Mouse (Mus musculus) thymus, postnatal 10 days (tissue): Measurements from ENCODE around the gene Phactr1.

ENCODE experiments used
- DNase-seq, 2 experiments: peaks; one replicate each; pipeline ENCODE4 v3.0.0; 2021; ENCODE audit warnings: low spot score in 2 of 2

Gene Phactr1

DNA sequence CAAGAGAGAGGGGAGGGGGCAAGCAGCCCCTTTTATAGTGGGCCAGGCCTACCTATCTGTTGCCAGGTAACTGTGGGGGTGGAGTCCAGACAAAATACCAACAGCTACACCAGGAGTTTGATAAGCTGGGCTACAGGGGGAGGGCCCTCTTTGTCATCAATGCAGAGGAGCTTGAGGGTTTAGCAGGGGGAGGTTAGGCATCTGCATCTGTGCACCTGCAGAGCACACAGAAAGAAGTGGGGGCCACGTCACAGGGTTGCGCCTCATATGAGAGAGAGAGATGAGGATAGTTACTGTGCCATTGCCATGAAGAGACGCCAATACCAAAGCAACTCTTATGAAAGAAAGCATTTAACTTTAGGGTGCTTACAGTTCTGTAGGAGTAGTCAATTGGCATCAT, 496.3 kb downstream of the Phactr1 start:
- DNase-seq, result no peak

DNA sequence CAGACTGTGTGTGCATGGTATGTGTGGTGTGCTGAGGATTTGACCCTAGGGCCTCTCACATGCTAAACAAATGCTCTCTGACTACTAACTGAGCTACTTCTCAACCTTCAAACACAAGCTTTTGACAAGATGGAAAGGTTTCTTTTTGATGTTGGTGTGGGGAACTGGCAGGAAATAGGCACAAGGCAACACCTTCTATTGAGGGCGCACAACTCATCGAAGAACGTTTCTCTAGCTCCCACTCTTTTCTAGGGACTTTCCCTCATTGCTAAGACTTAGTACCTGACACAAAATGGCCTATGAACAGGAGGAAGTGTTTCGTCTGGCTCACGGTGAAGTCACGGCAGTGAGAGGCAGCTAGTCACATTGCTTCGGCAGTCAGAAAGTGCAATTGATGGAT, 496.9 kb downstream of the Phactr1 start:
- DNase-seq, result no peak

DNA sequence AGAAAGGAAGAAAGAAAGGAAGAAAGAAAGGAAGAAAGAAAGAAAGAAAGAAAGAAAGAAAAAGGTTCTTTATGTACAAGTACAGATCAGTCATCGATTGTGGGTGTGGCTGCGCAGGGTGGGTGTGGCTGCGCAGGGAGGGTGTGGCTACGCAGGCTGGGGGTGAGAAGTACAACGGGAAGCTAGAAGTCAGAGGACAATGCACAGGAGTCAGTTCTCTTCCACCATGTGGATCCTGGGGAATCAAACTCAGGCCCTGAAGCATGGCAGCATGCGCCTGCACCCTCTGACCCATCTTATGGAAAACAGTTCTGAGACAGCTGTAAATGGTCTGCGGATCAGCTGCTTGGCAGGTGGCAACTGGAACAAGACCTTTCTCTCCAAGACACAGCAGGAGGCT, 500.7 kb downstream of the Phactr1 start:
- DNase-seq, result no peak

DNA sequence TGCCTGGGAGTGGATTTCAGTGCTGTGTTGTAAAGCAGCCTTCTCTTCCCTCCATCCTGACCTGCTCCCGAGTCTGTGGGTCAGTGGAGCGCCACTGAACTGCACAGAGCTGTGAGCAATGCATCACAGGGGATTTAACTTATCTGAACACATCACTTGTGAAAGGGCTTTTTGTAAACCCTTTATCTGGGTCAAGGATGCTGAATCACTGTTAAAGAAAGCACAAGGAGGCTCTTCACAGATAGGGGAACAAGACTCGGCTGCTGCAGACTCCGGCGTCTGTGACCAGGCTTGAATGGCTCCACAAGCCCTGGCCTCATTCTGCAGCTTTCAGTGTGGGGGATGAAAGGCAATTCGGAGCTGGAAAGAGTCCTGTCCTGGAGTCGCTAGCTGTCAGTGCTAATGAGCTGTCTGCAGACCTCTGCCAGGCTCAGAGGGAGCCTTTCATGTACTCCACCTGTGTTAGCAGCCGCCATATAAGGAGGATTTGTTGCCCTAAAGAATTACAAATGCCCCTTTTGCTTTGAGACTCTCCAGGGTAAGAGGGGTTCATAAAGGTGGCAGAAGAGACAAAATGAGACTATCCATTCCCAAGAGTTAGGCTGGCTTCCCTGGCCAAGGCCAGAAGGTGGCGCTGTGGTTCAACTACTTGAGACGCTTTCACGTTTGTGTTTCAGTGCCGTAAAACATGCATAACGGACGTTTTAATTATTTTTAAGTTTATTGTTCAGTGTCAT, 502.2 kb downstream of the Phactr1 start:
- DNase-seq, result peak; percentile 43 to 89

DNA sequence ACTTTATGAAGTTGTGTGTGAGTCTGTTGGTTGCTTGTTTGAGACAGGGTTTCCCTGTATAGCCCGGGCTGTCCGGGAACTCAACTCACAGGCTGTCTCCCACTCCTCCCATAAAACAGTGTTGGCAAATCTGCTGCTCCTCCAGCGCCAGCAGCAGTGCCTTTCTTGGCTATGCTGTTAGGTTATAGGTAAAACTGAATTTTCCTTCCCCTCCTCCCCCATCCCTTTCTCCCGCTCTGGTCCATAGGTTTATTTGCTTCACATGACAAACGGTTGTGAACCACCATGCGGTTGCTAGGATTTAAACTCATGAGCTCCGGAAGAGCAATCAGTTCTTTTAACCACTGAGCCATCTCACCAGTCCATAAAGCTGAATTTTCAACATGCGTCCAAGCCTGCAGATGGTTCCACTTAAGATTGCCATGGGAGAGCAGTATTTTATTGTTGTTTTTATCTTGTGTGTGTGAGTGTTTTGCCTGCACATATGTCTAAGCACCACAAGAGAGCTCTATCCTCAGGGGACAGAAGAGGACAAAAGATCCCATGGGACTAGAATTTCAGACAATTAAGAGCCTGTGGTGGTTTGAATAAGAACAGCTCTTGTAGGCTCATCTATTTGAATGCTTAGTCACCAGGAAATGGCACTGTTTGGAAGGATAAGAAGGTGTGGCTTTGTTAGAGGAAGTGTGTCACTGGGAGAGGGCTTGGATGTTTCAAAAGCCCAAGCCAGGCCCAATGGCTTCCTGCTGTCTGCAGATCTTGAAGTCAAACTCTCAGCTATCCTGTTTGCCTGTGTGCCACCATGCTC, 503.0 kb downstream of the Phactr1 start:
- DNase-seq, result no peak

DNA sequence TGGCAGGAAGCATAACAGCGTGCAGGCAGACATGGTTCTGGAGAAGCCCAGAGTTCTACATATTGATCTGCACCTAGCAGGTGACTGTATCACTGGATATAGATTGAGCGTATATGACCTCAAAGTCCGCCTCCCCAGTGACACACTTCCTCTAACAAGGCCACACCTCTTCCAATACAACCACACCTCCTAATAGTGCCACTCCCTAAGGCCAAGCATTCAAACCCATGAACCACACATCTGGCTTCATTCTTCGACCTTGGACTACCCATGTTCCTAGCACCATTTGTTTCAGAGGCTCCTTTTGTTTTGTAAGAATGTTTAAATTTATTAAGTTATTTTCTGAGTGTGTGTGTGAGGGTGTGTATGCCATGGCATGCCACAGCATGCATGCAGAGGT, 507.3 kb downstream of the Phactr1 start:
- no peak for DNase-seq
